Mouse (Mus musculus) hindbrain, postnatal 0 days (tissue): ENCODE measurements around the gene Gm20388. TPM values are rescaled to one million over a fixed set of nuclear protein-coding genes. Genes with fewer than 3 reads are reported as not detected.
A peak's percentile ranks its signal among the peaks of the same experiment; 100 is the strongest.

Source experiments
- ATAC-seq: fragments of 200-750 bp; cut with Nextera tagmentation; 2 replicates; pipeline ENCODE4 v1.8.0; 2017; ENCODE audit warnings: mild to moderate bottlenecking, moderate TSS enrichment, moderate library complexity
- DNase-seq: peaks from one replicate; pipeline ENCODE4 v3.0.0-alpha.2; 2015; ENCODE audit warnings: low spot score
- H3K27ac ChIP-seq: fragments of 300-500 bp; sonication (generic); 2 replicates; pipeline ENCODE4 v1.5.1; 2014; ENCODE audit warnings: mild to moderate bottlenecking
- H3K27me3 ChIP-seq: fragments of 300-500 bp; sonication (generic); 2 replicates; pipeline ENCODE4 v1.6.1; 2014; ENCODE audit warnings: low read length, mixed read lengths; ENCODE audit not compliant: insufficient read depth
- H3K36me3 ChIP-seq: fragments of 300-500 bp; sonication (generic); 2 replicates; pipeline ENCODE4 v1.6.1; 2014; ENCODE audit warnings: low read length, mixed read lengths; ENCODE audit not compliant: insufficient read depth
- H3K4me1 ChIP-seq: fragments of 300-500 bp; sonication (generic); 2 replicates; pipeline ENCODE4 v1.6.1; 2014; ENCODE audit warnings: antibody characterized with exemption, low read length, mixed read lengths; ENCODE audit not compliant: insufficient read depth
- H3K4me2 ChIP-seq: fragments of 300-500 bp; sonication (generic); 2 replicates; pipeline ENCODE4 v1.6.1; 2014; ENCODE audit warnings: low read depth, mild to moderate bottlenecking, low read length, moderate library complexity, mixed read lengths
- H3K4me3 ChIP-seq: fragments of 300-500 bp; sonication (generic); 2 replicates; pipeline ENCODE4 v1.5.1; 2014; ENCODE audit warnings: low read length
- H3K9ac ChIP-seq: fragments of 300-500 bp; sonication (generic); replicated peaks from 2 replicates; pipeline ENCODE4 v1.6.1; 2014; ENCODE audit warnings: mild to moderate bottlenecking, low read length, moderate library complexity, mixed read lengths
- H3K9me3 ChIP-seq: fragments of 300-500 bp; sonication (generic); 2 replicates; pipeline ENCODE4 v1.6.1; 2016; ENCODE audit warnings: low read length, mixed read lengths
- CTCF ChIP-seq: IDR thresholded peaks from 2 replicates; pipeline ENCODE4 v1.5.1; 2016; ENCODE audit warnings: antibody characterized with exemption, control low read depth, low read depth
- WGBS: fragments of 180-500 bp; shearing (Covaris S2); extraction: QIAGEN DNeasy Blood & Tissue Kit; methylation state at CpG from one replicate; pipeline ENCODE4 v1.1.7; 2014; 5-methylcytosine and 5-hydroxymethylcytosine counted together
- polyA plus RNA-seq: library from polyadenylated mRNA; unstranded; fragments of >200 nt; fragmentation: Nextera tagmentation; extraction: Ambion mirVana; gene quantifications from 2 replicates; pipeline ENCODE4 v1.2.1, GENCODE M21; 2015
- total RNA-seq: library from RNA; depleted of rRNA; stranded (reverse); fragments of >200 nt; gene quantifications from 2 replicates; pipeline ENCODE4 v1.2.3, GENCODE M21; 2014

The Gm20388 gene
- total and polyA plus RNA-seq, 2 experiments from 2014 or later, result 71.3 TPM; not detected in 1

- 83% methylated on average over 6 of the region's 6 CpGs for WGBS
These were observed 1017.4 kb downstream of the Gm20388 start for GRCm38 (mm10) chr8:120928082-120928481.

GRCm38 (mm10) chr8:120934596-120934995, 1024.0 kb downstream of the Gm20388 start:
- H3K4me1 ChIP-seq, result no peaks in the 10 kb centered on the region
- no peaks in the 10 kb centered on the region for H3K36me3 ChIP-seq
- WGBS, result 87% methylated on average over 9 of the region's 9 CpGs
- DNase-seq, result no peak
- ATAC-seq, result no peak
- H3K4me2 ChIP-seq, result no peak overlapping the region
- peaks cover 4% of the 10 kb centered on the region; the same call in 1 of the 2 replicates for H3K27me3 ChIP-seq
- no peak overlapping the region for H3K27ac ChIP-seq
- H3K4me3 ChIP-seq, result no peak overlapping the region
- H3K9ac ChIP-seq, result no peak overlapping the region
- no peaks in the 10 kb centered on the region for H3K9me3 ChIP-seq
- no peak for TF ChIP-seq CTCF

More at GRCm38 (mm10) chr8:120928082-120928481, 1017.4 kb downstream of the Gm20388 start:
- no peaks in the 10 kb centered on the region for H3K4me1 ChIP-seq
- TF ChIP-seq CTCF, result no peak
- no peak overlapping the region for H3K9ac ChIP-seq
- no peak overlapping the region for H3K27ac ChIP-seq
- peak; percentile 32 for DNase-seq
- H3K27me3 ChIP-seq, result no peaks in the 10 kb centered on the region
- H3K4me3 ChIP-seq, result no peak overlapping the region
- H3K36me3 ChIP-seq, result no peaks in the 10 kb centered on the region
- no peak for ATAC-seq
- H3K4me2 ChIP-seq, result no peak overlapping the region
- H3K9me3 ChIP-seq, result no peaks in the 10 kb centered on the region

GRCm38 (mm10) chr8:120936685-120937084, 1026.0 kb downstream of the Gm20388 start:
- Histone ChIP-seq H3K9ac (no peak overlapping the region), H3K36me3 (no peaks in the 10 kb centered on the region), H3K4me1 (no peaks in the 10 kb centered on the region), H3K27me3 (peaks cover 4% of the 10 kb centered on the region; the same call in 1 of the 2 replicates), H3K4me2 (no peak overlapping the region), H3K27ac (no peak overlapping the region), H3K9me3 (no peaks in the 10 kb centered on the region), H3K4me3 (no peak overlapping the region)
- TF ChIP-seq CTCF, result no peak
- 58% methylated on average over 10 of the region's 10 CpGs for WGBS
- DNase-seq (no peak), ATAC-seq (no peak)

- no peak overlapping the region for H3K4me2 ChIP-seq
- no peaks in the 10 kb centered on the region for H3K4me1 ChIP-seq
- TF ChIP-seq CTCF, result no peak
- no peak overlapping the region for H3K9ac ChIP-seq
- H3K27me3 ChIP-seq, result peaks cover 4% of the 10 kb centered on the region; the same call in 1 of the 2 replicates
- H3K27ac ChIP-seq, result no peak overlapping the region
- DNase-seq (no peak), ATAC-seq (no peak)
- no peak overlapping the region for H3K4me3 ChIP-seq
- 57% methylated on average over 7 of the region's 9 CpGs for WGBS
- H3K36me3 ChIP-seq, result no peaks in the 10 kb centered on the region
- no peaks in the 10 kb centered on the region for H3K9me3 ChIP-seq
These were observed 1026.8 kb downstream of the Gm20388 start for GRCm38 (mm10) chr8:120937474-120937873.

GRCm38 (mm10) chr8:120940287-120940686, 1029.6 kb downstream of the Gm20388 start:
- Histone ChIP-seq H3K27ac (no peak overlapping the region), H3K36me3 (no peaks in the 10 kb centered on the region), H3K4me1 (no peaks in the 10 kb centered on the region), H3K9ac (no peak overlapping the region), H3K4me2 (no peak overlapping the region), H3K4me3 (no peak overlapping the region), H3K9me3 (no peaks in the 10 kb centered on the region), H3K27me3 (peaks cover 4% of the 10 kb centered on the region; the same call in 1 of the 2 replicates)
- 32% methylated on average over 12 of the region's 12 CpGs for WGBS
- ATAC-seq (no peak), DNase-seq (no peak)
- TF ChIP-seq CTCF, result no peak

GRCm38 (mm10) chr8:120947240-120947639, 1036.6 kb downstream of the Gm20388 start:
- 77% methylated on average over 10 of the region's 10 CpGs for WGBS
- Histone ChIP-seq H3K4me2 (no peak overlapping the region), H3K4me3 (no peak overlapping the region), H3K27ac (no peak overlapping the region), H3K27me3 (no peaks in the 10 kb centered on the region), H3K4me1 (no peaks in the 10 kb centered on the region), H3K36me3 (no peaks in the 10 kb centered on the region), H3K9me3 (no peaks in the 10 kb centered on the region), H3K9ac (no peak overlapping the region)
- DNase-seq (no peak), ATAC-seq (no peak)
- TF ChIP-seq CTCF, result no peak

- H3K4me1 ChIP-seq, result no peaks in the 10 kb centered on the region
- no peak for DNase-seq
These were observed 1037.5 kb downstream of the Gm20388 start for GRCm38 (mm10) chr8:120948050-120948595.

More at GRCm38 (mm10) chr8:120948050-120948595, 1037.5 kb downstream of the Gm20388 start:
- Histone ChIP-seq H3K4me3 (no peak overlapping the region), H3K9ac (no peak overlapping the region), H3K36me3 (no peaks in the 10 kb centered on the region), H3K27me3 (no peaks in the 10 kb centered on the region), H3K4me2 (no peak overlapping the region), H3K27ac (no peak overlapping the region), H3K9me3 (no peaks in the 10 kb centered on the region)
- WGBS, result 88% methylated on average over 4 of the region's 4 CpGs
- no peak for TF ChIP-seq CTCF
- no peak for ATAC-seq
